Comparison of ENCODE assay signal across 10 mouse cellular contexts in genomic region chr10:37400379-37400778, GRCm38 (mm10).
DNase-seq lines count a peak whose midpoint lies in the region; ATAC-seq lines count a peak whose summit lies in the region.
"Had no signal": no experiment of that assay in that cellular context is flagged by ENCODE, and none has a peak within 500 bp of the region (broad histone marks: within the 10 kb centered on the region; RNA-seq: fewer than 3 reads in every experiment).

No protein-coding gene starts in this region.

- H3K4me2 ChIP-seq in kidney, embryonic 14.5 days (replicated peaks; ENCODE audit: low read depth, low read length), result no peak overlapping the region
- H3K4me2 ChIP-seq in kidney, embryonic 16.5 days (replicated peaks; ENCODE audit: low read depth, low read length), result peak overlapping the region; percentile 18
- H3K4me2 ChIP-seq: forebrain, embryonic 13.5 days had no signal

- H3K27me3 ChIP-seq in kidney, embryonic 14.5 days (ENCODE audit: control insufficient read depth, insufficient read depth, low read length), result no peaks in the 10 kb centered on the region
- no peaks in the 10 kb centered on the region for H3K27me3 ChIP-seq in kidney, embryonic 16.5 days (ENCODE audit: insufficient read depth, low read length)
- H3K27me3 ChIP-seq: forebrain, embryonic 13.5 days; megakaryocyte, embryonic 14.5 days had no signal

- H3K36me3 ChIP-seq in kidney, embryonic 14.5 days (ENCODE audit: control insufficient read depth, insufficient read depth, low read length), result no peaks in the 10 kb centered on the region
- H3K36me3 ChIP-seq in kidney, embryonic 16.5 days (ENCODE audit: insufficient read depth, low read length), result no peaks in the 10 kb centered on the region

- no peak overlapping the region for H3K4me3 ChIP-seq in kidney, embryonic 14.5 days (ENCODE audit: low read length)
- peak overlapping the region; percentile 13; the same call in 1 of the 2 replicates for H3K4me3 ChIP-seq in kidney, embryonic 16.5 days (ENCODE audit: low read length)
- H3K4me3 ChIP-seq: forebrain, embryonic 13.5 days; megakaryocyte, embryonic 14.5 days had no signal

- ATAC-seq in kidney, embryonic 14.5 days (ENCODE audit: low FRiP score, low TSS enrichment), result no peak
- no peak for ATAC-seq in kidney, embryonic 16.5 days (ENCODE audit: low FRiP score, low TSS enrichment)

- 10% methylated on average over 4 of the region's 4 CpGs for WGBS in kidney, embryonic 14.5 days
- WGBS in kidney, embryonic 16.5 days, result 5% methylated on average over 4 of the region's 4 CpGs

- H3K9ac ChIP-seq in kidney, embryonic 14.5 days (ENCODE audit: low read depth, low read length), result no peak overlapping the region
- no peak overlapping the region for H3K9ac ChIP-seq in kidney, embryonic 16.5 days (replicated peaks; ENCODE audit: low read length)
- H3K9ac ChIP-seq: forebrain, embryonic 13.5 days had no signal

- no peaks in the 10 kb centered on the region for H3K9me3 ChIP-seq in kidney, embryonic 14.5 days (ENCODE audit: control insufficient read depth, low read length)
- no peaks in the 10 kb centered on the region for H3K9me3 ChIP-seq in kidney, embryonic 16.5 days (ENCODE audit: low read length)
- H3K9me3 ChIP-seq: forebrain, embryonic 13.5 days; megakaryocyte, embryonic 14.5 days had no signal

- H3K4me1 ChIP-seq in kidney, embryonic 14.5 days (ENCODE audit: control insufficient read depth, insufficient read depth, low read length), result peaks cover 3% of the 10 kb centered on the region; the same call in 1 of the 2 replicates
- peaks cover 18% of the 10 kb centered on the region for H3K4me1 ChIP-seq in kidney, embryonic 16.5 days (ENCODE audit: insufficient read depth, low read length)
- H3K4me1 ChIP-seq: megakaryocyte, embryonic 14.5 days had no signal

- DNase-seq in embryo, embryonic 10.5 days (ENCODE audit: low spot score), result peak; percentile 24
- no peak for DNase-seq in embryo, embryonic 11 days
- DNase-seq in kidney, adult 9 months, result peak; percentile 33
- DNase-seq in brain, adult 2 months (ENCODE audit: low read depth, low spot score), result peak; percentile 31
- no peak for DNase-seq in adrenal gland, postnatal 4 days (ENCODE audit: low spot score in 2 of 2)
- DNase-seq in spleen, adult 12 weeks (ENCODE audit: low spot score), result no peak

- H3K27ac ChIP-seq in kidney, embryonic 14.5 days (ENCODE audit: low read depth, low read length), result no peak overlapping the region
- H3K27ac ChIP-seq in kidney, embryonic 16.5 days (ENCODE audit: low read length), result peak overlapping the region; percentile 53

Comparison
In these comparisons a context has a peak if more than half of its experiments do, and no peak if none do; other contexts are left out.
1. DNase-seq: peak in embryo, embryonic 10.5 days (single experiment), kidney, adult 9 months (single experiment) and brain, adult 2 months (single experiment); none in embryo, embryonic 11 days (single experiment), adrenal gland, postnatal 4 days (0 of 2) and spleen, adult 12 weeks (single experiment).